Mouse (Mus musculus) adrenal gland (tissue): Measurements from ENCODE around the gene Tmem201.

Source experiments
- intact Hi-C: fragments of 180-260 bp; cut with DNase I; formaldehyde crosslinking; loops from one replicate; pipeline ENCODE4 v1.15.1; 2025

Tmem201 gene

GRCm38 (mm10) chr4:149684841-149685623, 52.8 kb downstream of the Tmem201 start:
- intact Hi-C loops = no loop called here

GRCm38 (mm10) chr4:149683875-149684274, 54.0 kb downstream of the Tmem201 start:
- intact Hi-C loops = no loop called here

DNA sequence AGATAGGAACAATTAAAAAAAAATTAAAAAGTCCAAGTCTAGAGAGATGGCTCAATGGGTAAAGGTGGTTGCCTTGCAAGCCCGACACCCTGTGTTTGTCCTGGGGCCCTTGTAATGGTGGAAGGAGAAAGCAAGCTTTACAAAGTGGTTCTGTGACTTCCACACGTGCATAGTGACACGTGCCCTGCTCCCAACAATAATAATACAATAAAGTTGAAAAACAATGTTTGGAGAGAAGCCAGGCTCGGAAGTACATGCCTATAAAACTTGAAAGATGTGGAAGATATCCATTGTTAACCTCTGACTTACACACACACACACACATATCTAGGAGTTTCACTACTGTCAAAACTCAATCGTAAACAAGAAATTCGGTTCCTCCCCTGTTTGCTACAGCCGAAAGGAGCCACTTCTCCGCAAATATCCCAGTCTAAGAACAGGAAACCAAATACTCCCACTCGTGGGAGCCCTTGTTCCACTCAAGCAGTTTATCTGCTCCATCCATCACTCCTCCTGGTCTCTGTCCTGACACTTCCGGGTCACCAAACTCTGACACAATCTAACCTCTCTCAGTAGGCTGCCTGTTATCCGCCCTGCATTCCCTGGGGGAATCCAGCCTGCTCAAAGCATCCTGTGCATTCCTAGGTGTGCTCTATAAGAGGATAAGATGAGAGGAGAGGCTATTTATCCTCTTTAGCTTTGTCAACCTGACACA, 58.6 kb downstream of the Tmem201 start:
- intact Hi-C loops = no loop called here

- intact Hi-C loops = no loop called here
These were observed 59.8 kb downstream of the Tmem201 start for GRCm38 (mm10) chr4:149678006-149678405.

- intact Hi-C loops = no loop called here
These were observed 62.2 kb downstream of the Tmem201 start for GRCm38 (mm10) chr4:149675378-149676261.

DNA sequence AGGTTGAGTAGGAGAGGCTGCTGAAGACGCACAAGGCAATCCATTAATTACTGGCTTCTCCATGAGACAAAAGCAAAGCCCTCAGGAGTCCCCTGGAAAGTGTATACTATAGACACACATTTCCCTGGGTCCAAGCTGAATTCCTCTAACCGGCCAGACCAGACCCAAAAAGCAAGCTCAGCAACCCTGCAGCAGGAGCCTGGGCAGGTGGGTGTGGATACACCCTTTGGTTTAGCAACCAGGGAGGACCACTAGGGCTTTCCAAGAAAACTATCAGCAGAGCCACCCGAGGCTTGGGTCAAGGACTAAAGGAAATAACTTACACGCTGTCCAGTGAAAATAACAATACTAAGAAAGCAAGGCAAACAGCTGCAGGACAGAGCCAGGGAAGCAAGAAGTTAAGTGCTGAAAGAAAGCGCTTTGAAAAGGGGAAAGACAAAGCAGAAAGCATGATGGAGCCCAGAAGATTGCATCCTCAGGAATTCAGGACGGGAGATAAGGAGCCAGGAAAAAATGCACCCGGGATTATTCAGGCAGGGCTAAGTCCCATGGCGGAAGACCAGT, 62.9 kb downstream of the Tmem201 start:
- intact Hi-C loops = no loop called here

DNA sequence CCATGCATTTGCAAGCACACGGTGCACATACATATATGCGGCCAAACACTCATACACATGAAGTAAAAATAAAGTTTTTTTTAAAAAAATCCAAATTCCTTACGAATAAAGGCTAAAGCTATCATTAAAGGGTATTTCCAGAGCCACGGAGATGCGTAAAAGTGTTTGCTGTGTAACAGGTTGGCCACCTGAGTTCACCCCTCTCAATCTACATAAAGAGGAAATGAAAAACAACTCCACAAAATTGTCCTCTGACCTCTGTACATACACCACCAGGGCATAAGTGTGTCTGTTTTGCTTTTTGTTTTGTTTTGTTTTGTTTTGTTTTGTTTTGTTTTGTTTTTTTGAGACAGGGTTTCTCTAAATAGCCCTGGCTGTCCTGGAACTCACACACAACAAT, 65.1 kb downstream of the Tmem201 start:
- intact Hi-C loops = no loop called here

- intact Hi-C loops = no loop called here
These were observed 66.7 kb downstream of the Tmem201 start for GRCm38 (mm10) chr4:149671175-149671574.

- intact Hi-C loops = no loop called here
These were observed 72.2 kb downstream of the Tmem201 start for GRCm38 (mm10) chr4:149665692-149666090.
